Mouse (Mus musculus) common myeloid progenitor, adult 5-6 weeks (primary cell): ENCODE measurements at regions not wholly inside any gene's neighbourhood (a gene's known extent, or its start where the extent isn't known, plus 50 kb on each side); places are given as distances from the start of the nearest gene placed in this dataset.

Source experiments
- ATAC-seq: replicated peaks from 2 replicates; pipeline ENCODE4 v1.8.0; 2016; ENCODE audit warnings: low read depth, mild to moderate bottlenecking, moderate TSS enrichment, inconsistent platforms; ENCODE audit not compliant: poor library complexity, severe bottlenecking

DNA sequence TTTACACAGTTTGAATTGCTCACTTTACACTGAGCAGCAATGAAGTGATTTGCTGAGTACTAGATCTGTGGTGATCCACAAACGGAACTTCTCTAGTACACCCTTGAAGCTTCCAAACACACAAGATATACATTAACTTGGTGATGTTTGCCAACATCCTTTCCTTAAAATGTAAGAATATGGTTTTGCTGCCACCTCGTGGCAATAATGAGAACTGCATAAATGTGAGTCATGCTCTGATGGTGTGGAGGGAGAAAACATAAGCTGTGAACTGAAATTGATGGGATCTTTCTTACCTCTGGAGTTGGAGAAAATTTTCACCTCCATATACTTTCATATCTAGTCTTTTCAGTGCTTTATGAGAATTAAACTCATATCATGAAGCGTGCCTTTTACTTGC is 51.6 kb downstream of the Bex3 start:
- peak; percentile 88 for ATAC-seq

GRCm38 (mm10) chrX:136365809-136366208 is 95.8 kb downstream of the Bex3 start:
- ATAC-seq = no peak
